Mouse (Mus musculus): Measurements from ENCODE around the gene Cbfa2t2. TPM values are rescaled to one million over a fixed set of nuclear protein-coding genes. Genes with fewer than 3 reads are reported as not detected.
A peak's percentile ranks its signal among the peaks of the same experiment; 100 is the strongest.

Cbfa2t2 gene
- total and polyA plus RNA-seq, 3 experiments = 7.8 to 17.3 (median 15.6) TPM

DNA sequence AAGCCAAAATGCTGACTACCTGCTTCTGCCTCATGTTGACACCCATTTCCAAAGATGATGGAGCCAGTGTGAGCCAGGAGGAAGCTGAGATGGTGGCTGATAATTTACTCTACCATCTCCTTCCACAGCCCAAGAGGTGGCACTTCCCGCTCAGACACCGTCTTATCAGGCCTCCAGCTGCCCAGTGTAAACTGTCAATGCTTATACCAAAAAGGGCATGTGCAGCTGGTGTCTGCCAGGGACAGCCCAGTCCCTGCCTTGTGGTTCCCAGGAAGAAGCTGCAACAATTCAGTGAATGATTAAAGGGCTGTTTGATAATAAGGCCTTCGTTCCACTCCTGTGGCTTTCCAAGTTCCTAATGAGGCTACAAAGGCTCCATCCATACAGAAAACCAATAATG, 102.4 kb downstream of the Cbfa2t2 start:
- H3K9ac ChIP-seq (ENCODE audit: low read depth, low read length) = no peak overlapping the region
- H3K79me2 ChIP-seq (replicated peaks; ENCODE audit: control insufficient read depth, insufficient read depth, low read length) = no peaks in the 10 kb centered on the region
- H3K4me1 ChIP-seq (ENCODE audit: control insufficient read depth, insufficient read depth, low read length) = peaks cover 2% of the 10 kb centered on the region; the same call in 1 of the 2 replicates
- 40% methylated on average over 3 of the region's 3 CpGs for WGBS
- intact Hi-C loops (cut with DNase I) = loop anchor here (1.0 kb wide), 1 partner anchor 121 kb away; no protein-coding TSS in a partner anchor
- H3K36me3 ChIP-seq (ENCODE audit: control insufficient read depth, insufficient read depth, low read length) = no peaks in the 10 kb centered on the region
- no peak overlapping the region for H3K4me3 ChIP-seq
- no peak for DNase-seq
- H3K27me3 ChIP-seq (ENCODE audit: control insufficient read depth, insufficient read depth, low read length) = no peaks in the 10 kb centered on the region
- no peak overlapping the region for H3K27ac ChIP-seq
- TF ChIP-seq EP300 (IDR thresholded peaks at IDR 0.05; ENCODE audit: insufficient read depth, low read depth, low read length) (no peak), CTCF (IDR thresholded peaks at IDR 0.05) (no peak), POLR2A (IDR thresholded peaks at IDR 0.05; ENCODE audit: insufficient read depth, low read depth, low read length) (no peak)

DNA sequence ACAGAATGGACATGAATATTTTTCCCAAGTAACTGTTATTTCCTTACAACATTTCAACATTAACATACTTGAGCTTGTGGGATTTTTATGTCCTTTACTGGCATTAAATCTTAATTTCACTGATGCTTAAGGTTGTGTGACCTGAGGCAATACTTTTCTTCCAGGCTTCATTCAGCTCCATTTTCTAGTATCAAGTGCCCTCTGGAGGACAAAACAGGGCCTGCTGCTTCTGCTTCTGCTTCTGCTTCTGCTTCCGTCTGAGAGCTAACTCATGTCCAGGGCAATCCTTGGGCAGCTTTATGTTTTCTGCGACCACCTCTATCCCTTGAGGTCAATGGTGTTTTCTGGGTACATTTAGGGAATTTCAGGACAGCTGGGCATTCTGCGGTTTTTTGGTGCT, 103.4 kb downstream of the Cbfa2t2 start:
- DNase-seq = no peak
- WGBS = 74% methylated on average over 3 of the region's 3 CpGs
- H3K4me3 ChIP-seq = no peak overlapping the region

GRCm38 (mm10) chr2:154541630-154542029, 105.3 kb downstream of the Cbfa2t2 start:
- TF ChIP-seq EP300 (IDR thresholded peaks at IDR 0.05; ENCODE audit: insufficient read depth, low read depth, low read length) (no peak), CTCF (IDR thresholded peaks at IDR 0.05) (peak; percentile 38)
- intact Hi-C loops (cut with DNase I) = no loop called here
- Histone ChIP-seq H3K4me1 (ENCODE audit: control insufficient read depth, insufficient read depth, low read length) (peaks cover 3% of the 10 kb centered on the region; the same call in 1 of the 2 replicates), H3K36me3 (ENCODE audit: control insufficient read depth, insufficient read depth, low read length) (no peaks in the 10 kb centered on the region), H3K27ac (no peak overlapping the region), H3K9ac (ENCODE audit: low read depth, low read length) (no peak overlapping the region), H3K79me2 (replicated peaks; ENCODE audit: control insufficient read depth, insufficient read depth, low read length) (no peaks in the 10 kb centered on the region), H3K27me3 (ENCODE audit: control insufficient read depth, insufficient read depth, low read length) (no peaks in the 10 kb centered on the region), H3K4me3 (no peak overlapping the region)
- WGBS = 88% methylated on average over 2 of the region's 2 CpGs
- DNase-seq = no peak

More for the DNA sequence above, 103.4 kb downstream of the Cbfa2t2 start:
- Histone ChIP-seq H3K27me3 (ENCODE audit: control insufficient read depth, insufficient read depth, low read length) (no peaks in the 10 kb centered on the region), H3K4me1 (ENCODE audit: control insufficient read depth, insufficient read depth, low read length) (peaks cover 3% of the 10 kb centered on the region; the same call in 1 of the 2 replicates), H3K9ac (ENCODE audit: low read depth, low read length) (no peak overlapping the region), H3K27ac (no peak overlapping the region), H3K79me2 (replicated peaks; ENCODE audit: control insufficient read depth, insufficient read depth, low read length) (no peaks in the 10 kb centered on the region), H3K36me3 (ENCODE audit: control insufficient read depth, insufficient read depth, low read length) (no peaks in the 10 kb centered on the region)
- intact Hi-C loops (cut with DNase I) = loop anchor here (1.0 kb wide), 1 partner anchor 122 kb away; no protein-coding TSS in a partner anchor
- TF ChIP-seq CTCF (IDR thresholded peaks at IDR 0.05) = peak; percentile 75
- no peak for TF ChIP-seq EP300 (IDR thresholded peaks at IDR 0.05; ENCODE audit: insufficient read depth, low read depth, low read length)

DNA sequence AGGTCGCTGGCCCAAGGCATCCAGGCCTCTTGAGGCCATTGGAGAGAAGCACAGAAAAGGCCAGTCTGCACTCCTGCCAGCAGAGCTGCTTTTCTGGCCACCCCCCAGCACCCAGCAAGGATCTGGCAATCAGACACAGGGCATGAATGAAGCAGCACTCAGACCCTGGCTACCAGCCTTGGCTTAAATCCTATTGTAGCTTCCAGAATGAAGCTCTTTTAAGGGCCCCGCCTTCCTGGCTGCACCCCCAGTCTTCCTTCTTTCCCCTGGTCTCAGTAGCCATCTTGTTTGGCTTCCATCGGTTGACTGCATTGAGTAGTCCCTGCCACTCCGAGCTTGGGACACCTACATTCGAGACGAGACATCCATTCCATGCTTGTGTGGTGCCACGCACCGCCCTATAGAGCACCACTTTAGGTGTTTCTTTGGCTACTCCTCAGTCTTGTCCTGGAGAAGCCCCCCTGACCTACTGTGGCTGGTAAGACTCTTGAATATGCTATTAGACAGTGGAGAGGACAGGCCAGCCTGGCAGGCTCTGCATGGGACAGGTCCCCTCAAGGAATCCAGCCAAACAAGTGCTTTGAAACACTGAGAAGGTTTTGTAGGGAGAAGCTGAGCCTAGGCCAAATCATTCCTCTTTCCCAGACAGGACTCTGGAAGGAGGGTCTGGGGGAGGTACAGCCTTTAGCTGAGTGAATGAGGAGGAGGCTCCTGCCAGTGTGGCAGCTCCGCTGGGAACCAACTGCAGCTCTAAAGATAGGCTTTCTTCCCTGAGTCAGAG, 107.5 kb downstream of the Cbfa2t2 start:
- Histone ChIP-seq H3K4me3 (no peak overlapping the region), H3K27ac (peak overlapping the region; percentile 26; the same call in 1 of the 2 replicates), H3K36me3 (ENCODE audit: control insufficient read depth, insufficient read depth, low read length) (no peaks in the 10 kb centered on the region), H3K79me2 (replicated peaks; ENCODE audit: control insufficient read depth, insufficient read depth, low read length) (no peaks in the 10 kb centered on the region), H3K9ac (ENCODE audit: low read depth, low read length) (no peak overlapping the region), H3K27me3 (ENCODE audit: control insufficient read depth, insufficient read depth, low read length) (no peaks in the 10 kb centered on the region), H3K4me1 (ENCODE audit: control insufficient read depth, insufficient read depth, low read length) (peaks cover 1% of the 10 kb centered on the region; the same call in 1 of the 2 replicates)
- TF ChIP-seq CTCF (IDR thresholded peaks at IDR 0.05) = peak; percentile 26
- TF ChIP-seq POLR2A (IDR thresholded peaks at IDR 0.05; ENCODE audit: insufficient read depth, low read depth, low read length) = no peak
- TF ChIP-seq EP300 (IDR thresholded peaks at IDR 0.05; ENCODE audit: insufficient read depth, low read depth, low read length) = peak; percentile 59; the same call in 1 of the 2 replicates
- DNase-seq = peak; percentile 66 to 85
- WGBS = 70% methylated on average over 9 of the region's 9 CpGs
- intact Hi-C loops (cut with DNase I) = no loop called here

DNA sequence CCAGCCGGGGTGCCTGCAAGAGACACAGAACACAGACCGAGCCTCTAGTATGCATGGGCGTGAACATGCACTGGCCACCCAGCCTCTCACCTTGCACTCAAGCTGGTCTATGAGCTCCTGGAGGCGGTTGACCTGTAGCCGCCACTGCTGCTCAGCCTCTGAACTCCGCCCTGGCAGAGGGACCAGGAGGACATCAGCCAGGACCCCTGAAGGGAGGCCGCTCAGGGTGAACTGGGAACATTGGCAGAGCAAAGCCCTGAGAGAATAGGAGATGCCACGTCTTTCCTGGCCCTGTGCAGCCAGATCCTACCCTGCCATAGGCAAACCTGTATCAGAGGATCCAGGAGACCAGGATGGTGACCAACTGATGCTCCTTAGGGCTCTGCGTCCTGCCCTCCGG, 110.4 kb downstream of the Cbfa2t2 start, which contains the start of gene 1700003F12Rik:
TSS of gene 1700003F12Rik (plus strand) at position 375 of the 400 bp plus-strand sequence.
- no peaks in the 10 kb centered on the region for H3K36me3 ChIP-seq (ENCODE audit: control insufficient read depth, insufficient read depth, low read length)
- peaks cover 3% of the 10 kb centered on the region for H3K4me1 ChIP-seq (ENCODE audit: control insufficient read depth, insufficient read depth, low read length)
- intact Hi-C loops (cut with DNase I) = no loop called here
- H3K27me3 ChIP-seq (ENCODE audit: control insufficient read depth, insufficient read depth, low read length) = no peaks in the 10 kb centered on the region
- DNase-seq = no peak
- no peak within 1 kb of the TSS for H3K9ac ChIP-seq (ENCODE audit: low read depth, low read length)
- TF ChIP-seq EP300 (IDR thresholded peaks at IDR 0.05; ENCODE audit: insufficient read depth, low read depth, low read length) (no peak), CTCF (IDR thresholded peaks at IDR 0.05) (no peak), POLR2A (IDR thresholded peaks at IDR 0.05; ENCODE audit: insufficient read depth, low read depth, low read length) (no peak)
- H3K79me2 ChIP-seq (replicated peaks; ENCODE audit: control insufficient read depth, insufficient read depth, low read length) = no peaks in the 10 kb centered on the region
- no peak within 1 kb of the TSS for H3K27ac ChIP-seq
- WGBS = 97% methylated on average over 10 of the region's 10 CpGs
- no peak within 1 kb of the TSS for H3K4me3 ChIP-seq

- Histone ChIP-seq H3K27me3 (ENCODE audit: control insufficient read depth, insufficient read depth, low read length) (no peaks in the 10 kb centered on the region), H3K27ac (no peak overlapping the region), H3K4me3 (no peak overlapping the region), H3K4me1 (ENCODE audit: control insufficient read depth, insufficient read depth, low read length) (peaks cover 2% of the 10 kb centered on the region), H3K36me3 (ENCODE audit: control insufficient read depth, insufficient read depth, low read length) (no peaks in the 10 kb centered on the region), H3K9ac (ENCODE audit: low read depth, low read length) (no peak overlapping the region), H3K79me2 (replicated peaks; ENCODE audit: control insufficient read depth, insufficient read depth, low read length) (no peaks in the 10 kb centered on the region)
- 54% methylated on average over 3 of the region's 3 CpGs for WGBS
- intact Hi-C loops (cut with DNase I) = no loop called here
- peak in 1 of 2 experiments; percentile 43 for DNase-seq
- TF ChIP-seq POLR2A (IDR thresholded peaks at IDR 0.05; ENCODE audit: insufficient read depth, low read depth, low read length) (no peak), CTCF (IDR thresholded peaks at IDR 0.05) (no peak), EP300 (IDR thresholded peaks at IDR 0.05; ENCODE audit: insufficient read depth, low read depth, low read length) (no peak)
Observed at GRCm38 (mm10) chr2:154548688-154549087, 112.4 kb downstream of the Cbfa2t2 start.
